Mouse (Mus musculus) cerebellum, adult 2 months (tissue): ENCODE data around the gene AC124502.3.

Experiments
- CTCF ChIP-seq: fragments of 200-500 bp; IDR thresholded peaks from 2 replicates; pipeline ENCODE4 v1.5.1; 2011; ENCODE audit warnings: low read depth, mild to moderate bottlenecking, control low read depth, low read length, moderate library complexity, borderline replicate concordance; ENCODE audit not compliant: insufficient read depth
- POLR2A ChIP-seq: fragments of 200-500 bp; IDR thresholded peaks from 2 replicates; pipeline ENCODE4 v1.6.1; 2011; ENCODE audit warnings: low read length, control low read depth, borderline replicate concordance; ENCODE audit not compliant: insufficient read depth

GRCm38 (mm10) chr19:5045531-5045930, 6.8 kb downstream of the AC124502.3 start:
- TF ChIP-seq CTCF (no peak), POLR2A (no peak)
